Mouse (Mus musculus) cerebellum, adult 2 months (tissue): ENCODE measurements at regions not wholly inside any gene's neighbourhood (a gene's known extent, or its start where the extent isn't known, plus 50 kb on each side); places are given as distances from the start of the nearest gene placed in this dataset.

Experiments
- DNase-seq, 2 experiments: peaks; one replicate each; pipeline ENCODE4 v3.0.0; 2021
- H3K27ac ChIP-seq: fragments of 200-500 bp; 2 replicates; pipeline ENCODE4 v1.5.1; 2012; ENCODE audit warnings: low read length, control low read depth, inconsistent platforms; ENCODE audit not compliant: insufficient read depth
- H3K27me3 ChIP-seq: fragments of 200-500 bp; 2 replicates; pipeline ENCODE4 v1.6.1; 2012; ENCODE audit warnings: inconsistent platforms, mild to moderate bottlenecking, low read length, moderate library complexity; ENCODE audit not compliant: control insufficient read depth, insufficient read depth
- H3K4me1 ChIP-seq: fragments of 200-500 bp; 2 replicates; pipeline ENCODE4 v1.6.1; 2011; ENCODE audit warnings: low read length; ENCODE audit not compliant: control insufficient read depth, insufficient read depth
- H3K4me3 ChIP-seq: fragments of 200-500 bp; replicated peaks from 2 replicates; pipeline ENCODE3; 2011; ENCODE audit warnings: mild to moderate bottlenecking, low read depth, low read length, control low read depth; ENCODE audit not compliant: insufficient read depth
- CTCF ChIP-seq: fragments of 200-500 bp; IDR thresholded peaks from 2 replicates; pipeline ENCODE4 v1.5.1; 2011; ENCODE audit warnings: low read depth, mild to moderate bottlenecking, control low read depth, low read length, moderate library complexity, borderline replicate concordance; ENCODE audit not compliant: insufficient read depth
- POLR2A ChIP-seq: fragments of 200-500 bp; IDR thresholded peaks from 2 replicates; pipeline ENCODE4 v1.6.1; 2011; ENCODE audit warnings: low read length, control low read depth, borderline replicate concordance; ENCODE audit not compliant: insufficient read depth
- WGBS: fragments of 180-500 bp; shearing (Covaris S2); methylation state at CpG from one replicate; pipeline ENCODE4 v1.1.7; 2018; 5-methylcytosine and 5-hydroxymethylcytosine counted together

- WGBS: 92% methylated on average over 13 of the region's 13 CpGs
- TF ChIP-seq CTCF: no peak
- no peak overlapping the region for H3K27ac ChIP-seq
Observed at GRCm38 (mm10) chr3:38397615-38397956, 87.1 kb downstream of the Ankrd50 start.

DNA sequence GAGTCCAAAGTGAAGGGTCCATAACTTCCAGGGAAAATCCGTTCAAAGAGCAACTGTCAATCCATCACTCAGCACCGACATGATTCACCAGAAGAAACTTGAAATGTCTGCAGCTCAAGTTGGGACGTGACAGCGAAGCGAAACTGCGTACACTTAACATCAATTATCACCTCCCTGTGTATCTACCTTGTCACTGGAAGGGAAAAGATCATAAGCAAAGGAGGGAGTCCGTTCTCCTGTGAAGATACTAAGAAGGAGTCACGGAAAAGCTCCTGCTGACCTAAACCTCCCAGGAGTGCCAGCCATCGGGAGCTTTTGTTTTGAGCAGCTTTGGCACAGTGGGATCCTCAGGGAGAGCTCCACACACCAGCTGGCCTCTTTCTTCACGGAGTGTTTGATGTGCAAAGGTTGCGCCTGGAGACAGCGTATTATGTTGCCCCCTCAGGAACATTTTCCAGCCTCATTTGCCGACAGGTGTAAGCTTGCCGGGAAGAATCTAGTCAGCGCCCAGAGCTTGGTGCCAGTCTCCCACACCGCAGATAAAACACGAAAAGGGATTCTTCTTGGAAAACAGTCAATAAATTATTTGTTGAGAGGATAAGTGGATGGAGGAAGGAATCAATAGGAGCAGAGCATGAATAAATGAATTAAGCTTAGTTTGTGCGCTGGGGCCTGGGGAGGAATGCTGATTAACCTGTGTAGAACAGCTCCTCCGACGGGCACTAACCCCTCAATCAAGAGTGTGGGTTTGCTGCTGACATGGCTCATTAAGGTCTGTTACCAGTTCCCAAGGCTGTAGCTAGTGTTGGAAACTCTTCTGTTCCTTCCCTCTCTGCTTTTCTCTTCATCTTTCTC lies 87.7 kb downstream of the Ankrd50 start:
- 13% methylated on average over 20 of the region's 20 CpGs for WGBS
- Histone ChIP-seq H3K27me3 (no peaks in the 10 kb centered on the region), H3K4me1 (no peaks in the 10 kb centered on the region), H3K4me3 (peak overlapping the region; percentile 40), H3K27ac (no peak overlapping the region)
- peak; percentile 46 to 59 for DNase-seq
- no peak for TF ChIP-seq CTCF
- TF ChIP-seq POLR2A: no peak

More at GRCm38 (mm10) chr3:38397615-38397956, 87.1 kb downstream of the Ankrd50 start:
- Histone ChIP-seq H3K4me1 (no peaks in the 10 kb centered on the region), H3K27me3 (no peaks in the 10 kb centered on the region), H3K4me3 (no peak overlapping the region)
- DNase-seq: no peak

- no peak overlapping the region for H3K4me3 ChIP-seq
- no peaks in the 10 kb centered on the region for H3K4me1 ChIP-seq
- DNase-seq: no peak
- H3K27ac ChIP-seq: no peak overlapping the region
- H3K27me3 ChIP-seq: no peaks in the 10 kb centered on the region
- WGBS: 86% methylated on average over 4 of the region's 4 CpGs
- TF ChIP-seq CTCF (no peak), POLR2A (no peak)
Observed at GRCm38 (mm10) chr3:38394308-38394707, 90.3 kb downstream of the Ankrd50 start.

DNA sequence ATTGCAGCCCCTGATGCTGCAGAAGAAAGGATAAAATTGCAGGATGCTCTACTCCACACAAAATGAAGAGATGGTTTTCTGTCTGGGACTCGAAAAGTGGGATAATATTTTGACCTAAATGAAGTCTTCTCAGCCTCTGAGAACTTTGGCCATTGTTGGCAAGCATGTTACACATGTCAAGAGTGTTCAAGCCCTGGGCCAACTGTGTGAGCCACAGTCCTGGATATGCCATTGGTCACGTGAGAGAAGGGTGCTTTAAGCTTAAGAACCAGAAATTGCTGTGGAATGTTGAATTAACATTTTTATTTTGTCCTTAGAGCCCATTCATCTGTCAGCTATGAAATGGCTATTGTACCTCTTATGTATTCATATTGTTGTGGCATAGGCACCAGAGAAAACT lies 95.0 kb downstream of the Ankrd50 start:
- TF ChIP-seq POLR2A: no peak
- TF ChIP-seq CTCF: no peak
- 58% methylated on average over 2 of the region's 2 CpGs for WGBS

GRCm38 (mm10) chr3:38388961-38389360 lies 95.7 kb downstream of the Ankrd50 start:
- no peak for TF ChIP-seq POLR2A
- TF ChIP-seq CTCF: no peak
- Histone ChIP-seq H3K4me1 (no peaks in the 10 kb centered on the region), H3K4me3 (no peak overlapping the region), H3K27me3 (no peaks in the 10 kb centered on the region), H3K27ac (no peak overlapping the region)
- 31% methylated on average over 3 of the region's 3 CpGs for WGBS
- DNase-seq: no peak

More for the DNA sequence above, 95.0 kb downstream of the Ankrd50 start:
- H3K27ac ChIP-seq: no peak overlapping the region
- H3K4me1 ChIP-seq: no peaks in the 10 kb centered on the region
- no peaks in the 10 kb centered on the region for H3K27me3 ChIP-seq
- DNase-seq: no peak
- H3K4me3 ChIP-seq: no peak overlapping the region

GRCm38 (mm10) chr3:38382743-38383142 lies 101.9 kb downstream of the Ankrd50 start:
- WGBS: 60% methylated on average over 3 of the region's 3 CpGs
- Histone ChIP-seq H3K4me3 (no peak overlapping the region), H3K4me1 (no peaks in the 10 kb centered on the region), H3K27me3 (no peaks in the 10 kb centered on the region), H3K27ac (no peak overlapping the region)
- DNase-seq: no peak
- TF ChIP-seq CTCF (no peak), POLR2A (no peak)

GRCm38 (mm10) chr3:38381623-38382022 lies 103.0 kb downstream of the Ankrd50 start:
- no peaks in the 10 kb centered on the region for H3K27me3 ChIP-seq
- no peak for DNase-seq
- no peak overlapping the region for H3K27ac ChIP-seq
- no peak overlapping the region for H3K4me3 ChIP-seq
- TF ChIP-seq CTCF (no peak), POLR2A (no peak)
- no peaks in the 10 kb centered on the region for H3K4me1 ChIP-seq
- 43% methylated on average over 5 of the region's 5 CpGs for WGBS

DNA sequence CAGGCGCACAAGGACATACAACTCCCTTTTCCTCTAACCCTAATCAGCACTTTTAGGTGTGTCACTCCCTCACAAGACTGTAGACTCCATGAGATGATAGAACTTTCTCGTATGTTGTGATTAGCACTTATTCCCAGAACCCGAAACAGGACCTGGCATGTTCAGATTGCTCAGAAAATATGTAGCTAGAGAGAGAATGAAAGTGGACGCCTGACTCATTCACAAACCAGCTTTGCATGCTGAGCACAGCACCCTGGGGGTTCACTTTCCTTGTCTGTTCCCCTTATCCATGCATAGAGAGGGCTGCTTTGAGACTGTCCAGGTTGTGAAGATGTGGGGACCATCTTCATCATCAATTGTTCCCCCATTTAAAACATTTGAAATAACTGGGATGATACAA lies 111.0 kb downstream of the Ankrd50 start:
- Histone ChIP-seq H3K4me1 (no peaks in the 10 kb centered on the region), H3K27ac (no peak overlapping the region), H3K27me3 (no peaks in the 10 kb centered on the region), H3K4me3 (no peak overlapping the region)
- DNase-seq: no peak
- TF ChIP-seq POLR2A: no peak
- no peak for TF ChIP-seq CTCF
- WGBS: 70% methylated on average over 4 of the region's 4 CpGs
